8 mouse cellular contexts compared by ENCODE assay signal in genomic region chr2:150217600-150218362, GRCm38 (mm10). TPM values are rescaled to one million over a fixed set of nuclear protein-coding genes. Genes with fewer than 3 reads are reported as not detected.
A peak's percentile ranks its signal among the peaks of the same experiment; 100 is the strongest.
DNase-seq lines count a peak whose midpoint lies in the region; ATAC-seq and TF ChIP-seq lines count a peak whose summit lies in the region.
"Not testable (repeated sequence)": the region's sequence is repeated elsewhere in the genome, so short reads cannot be mapped to it uniquely, and the experiment has no call there.

Gene Zfp937, plus strand, starts transcription at chr2:150218073.

- peak; percentile 77 to 89 for DNase-seq in cerebellum, adult 18-20 months
- peak; percentile 44 for DNase-seq in forebrain, postnatal 0 days
- peak; percentile 72 for DNase-seq in heart, postnatal 25 days (ENCODE audit: low spot score)
- peak; percentile 21 for DNase-seq in large intestine, adult 2 months (ENCODE audit: low read depth, low spot score)
- DNase-seq in neural tube, embryonic 11.5 days (ENCODE audit: low spot score): peak; percentile 71
- peak; percentile 17 for DNase-seq in telencephalon, adult 2 months (ENCODE audit: low read depth, low spot score)

- not testable (repeated sequence) for H3K36me3 ChIP-seq in forebrain, postnatal 0 days (ENCODE audit: insufficient read depth); liver, embryonic 15.5 days (replicated peaks); neural tube, embryonic 11.5 days (ENCODE audit: control insufficient read depth, insufficient read depth, low read length)

- H3K4me2 ChIP-seq in forebrain, postnatal 0 days (ENCODE audit: low read depth): peak within 1 kb of the TSS; percentile 51
- peak within 1 kb of the TSS; percentile 44 for H3K4me2 ChIP-seq in liver, embryonic 15.5 days
- H3K4me2 ChIP-seq in neural tube, embryonic 11.5 days (ENCODE audit: low read depth): peak within 1 kb of the TSS; percentile 25

- H3K27me3 ChIP-seq in forebrain, postnatal 0 days (ENCODE audit: insufficient read depth, low read length); liver, embryonic 15.5 days; neural tube, embryonic 11.5 days (ENCODE audit: control insufficient read depth, insufficient read depth, low read length): not testable (repeated sequence)

- ATAC-seq in CD4-positive, CD25-positive, alpha-beta regulatory T cell, adult 4 months: peak; percentile 97
- peak; percentile 100 for ATAC-seq in forebrain, postnatal 0 days
- ATAC-seq in liver, embryonic 15.5 days (ENCODE audit: insufficient read depth): peak; percentile 90
- ATAC-seq in neural tube, embryonic 11.5 days (ENCODE audit: insufficient read depth, low FRiP score, low TSS enrichment): peak; percentile 99

- not testable (repeated sequence) for H3K4me1 ChIP-seq in forebrain, postnatal 0 days (ENCODE audit: insufficient read depth); liver, embryonic 15.5 days (replicated peaks); neural tube, embryonic 11.5 days (ENCODE audit: control insufficient read depth, insufficient read depth, low read length)

- H3K9me3 ChIP-seq in forebrain, postnatal 0 days (ENCODE audit: low read length); liver, embryonic 15.5 days (replicated peaks); neural tube, embryonic 11.5 days (ENCODE audit: control insufficient read depth, low read length): not testable (repeated sequence)

- peak within 1 kb of the TSS; percentile 47 for H3K9ac ChIP-seq in forebrain, postnatal 0 days
- not testable (repeated sequence) for H3K9ac ChIP-seq in liver, embryonic 15.5 days
- peak within 1 kb of the TSS; percentile 44; the same call in 1 of the 2 replicates for H3K9ac ChIP-seq in neural tube, embryonic 11.5 days (ENCODE audit: low read length)

- not testable (repeated sequence) for H3K27ac ChIP-seq in forebrain, postnatal 0 days (ENCODE audit: low read depth, low read length); liver, embryonic 15.5 days (replicated peaks); neural tube, embryonic 11.5 days (ENCODE audit: low read depth, low read length)

- 3% methylated on average over 15 of the region's 15 CpGs for WGBS in forebrain, postnatal 0 days
- under 1% methylated on average over 15 of the region's 15 CpGs for WGBS in large intestine, adult 2 months
- 2% methylated on average over 15 of the region's 15 CpGs for WGBS in liver, embryonic 15.5 days (ENCODE audit: insufficient replicate concordance)
- WGBS in neural tube, embryonic 11.5 days: 1% methylated on average over 15 of the region's 15 CpGs

- not testable (repeated sequence) for TF ChIP-seq CTCF in forebrain, postnatal 0 days (IDR thresholded peaks at IDR 0.05; ENCODE audit: low read depth)

- intact Hi-C loops in heart, postnatal 25 days (cut with DNase I): not testable (repeated sequence)

- peak within 1 kb of the TSS; percentile 31 for H3K4me3 ChIP-seq in forebrain, postnatal 0 days (ENCODE audit: low read depth, low read length)
- H3K4me3 ChIP-seq in liver, embryonic 15.5 days (replicated peaks): peak within 1 kb of the TSS; percentile 42
- peak within 1 kb of the TSS; percentile 31 for H3K4me3 ChIP-seq in neural tube, embryonic 11.5 days (ENCODE audit: low read depth, low read length)

RNA-seq across cellular contexts. Expression of gene Zfp937, which starts in this region (rescaled TPM):
- 10 to 100 TPM; 16.6 to 19.7 TPM for polyA plus RNA-seq in CD4-positive, CD25-positive, alpha-beta regulatory T cell, adult 4 months (2017; shearing (Covaris generic))
- total RNA-seq in forebrain, postnatal 0 days (2014; rRNA removed): 5.8 and 7.4 TPM in 2 replicates
- polyA plus RNA-seq in forebrain, postnatal 0 days (2015; fragmentation: Nextera tagmentation; extraction: Ambion mirVana): 4.1 and 6.3 TPM in 2 replicates
- total RNA-seq in heart, postnatal 25 days (2021): 1 to 10 TPM; 2.5 to 3.1 TPM
- 0.16 and 0.43 TPM in 2 replicates for polyA plus RNA-seq in large intestine, adult 2 months (2012; rRNA removed)
- 0.92 and 1.1 TPM in 2 replicates for polyA plus RNA-seq in liver, embryonic 15.5 days (2015; fragmentation: Nextera tagmentation; extraction: Ambion mirVana)
- polyA plus RNA-seq in neural tube, embryonic 11.5 days (2014; fragmentation: Nextera tagmentation; extraction: Ambion mirVana): 10.0 and 14.0 TPM in 2 replicates

Comparison
In these comparisons a context has a peak if more than half of its experiments do, and no peak if none do; other contexts are left out.
1. Peak in DNase-seq in large intestine, adult 2 months; RNA of the gene not detected or under 1 TPM.
2. DNase-seq: peak in every context shown above with its lines; median percentile 83 in cerebellum, adult 18-20 months; 72 in heart, postnatal 25 days; 71 in neural tube, embryonic 11.5 days; 44 in forebrain, postnatal 0 days; 21 in large intestine, adult 2 months; 17 in telencephalon, adult 2 months.